Mouse (Mus musculus) kidney, postnatal 0 days (tissue): ENCODE results near the gene Pim2. TPM values are rescaled to one million over a fixed set of nuclear protein-coding genes. Genes with fewer than 3 reads are reported as not detected.
"Not testable (repeated sequence)": the region's sequence is repeated elsewhere in the genome, so short reads cannot be mapped to it uniquely, and the experiment has no call there.

Source experiments
- ATAC-seq: fragments of 200-750 bp; cut with Nextera tagmentation; replicated peaks from 2 replicates; pipeline ENCODE4 v1.8.0; 2017; ENCODE audit warnings: low read depth, moderate number of reproducible peaks, moderate TSS enrichment, moderate library complexity; ENCODE audit not compliant: low FRiP score
- DNase-seq: peaks from one replicate; pipeline ENCODE4 v3.0.0-alpha.2; 2016; ENCODE audit warnings: low spot score
- H3K27ac ChIP-seq: fragments of 300-500 bp; sonication (generic); 2 replicates; pipeline ENCODE4 v1.5.1; 2014; ENCODE audit warnings: mild to moderate bottlenecking
- H3K27me3 ChIP-seq: fragments of 300-500 bp; sonication (generic); 2 replicates; pipeline ENCODE4 v1.6.1; 2014; ENCODE audit warnings: low read length, mixed read lengths; ENCODE audit not compliant: insufficient read depth
- H3K36me3 ChIP-seq: fragments of 300-500 bp; sonication (generic); 2 replicates; pipeline ENCODE4 v1.6.1; 2014; ENCODE audit warnings: low read length, mixed read lengths; ENCODE audit not compliant: insufficient read depth
- H3K4me1 ChIP-seq: fragments of 300-500 bp; sonication (generic); replicated peaks from 2 replicates; pipeline ENCODE4 v1.6.1; 2014; ENCODE audit warnings: antibody characterized with exemption, low read length, mixed read lengths; ENCODE audit not compliant: insufficient read depth
- H3K4me2 ChIP-seq: fragments of 300-500 bp; sonication (generic); 2 replicates; pipeline ENCODE4 v1.6.1; 2014; ENCODE audit warnings: mild to moderate bottlenecking, low read length, moderate library complexity, mixed read lengths
- H3K4me3 ChIP-seq: fragments of 300-500 bp; sonication (generic); replicated peaks from 2 replicates; pipeline ENCODE4 v1.5.1; 2014; ENCODE audit warnings: low read depth, low read length
- H3K9ac ChIP-seq: fragments of 300-500 bp; sonication (generic); 2 replicates; pipeline ENCODE4 v1.6.1; 2014; ENCODE audit warnings: low read depth, low read length
- H3K9me3 ChIP-seq: fragments of 300-500 bp; sonication (generic); replicated peaks from 2 replicates; pipeline ENCODE4 v1.6.1; 2016; ENCODE audit warnings: low read length, inconsistent platforms, mixed read lengths
- CTCF ChIP-seq: IDR thresholded peaks from 2 replicates; pipeline ENCODE4 v1.5.1; 2016; ENCODE audit warnings: antibody characterized with exemption, low read depth, mild to moderate bottlenecking, moderate library complexity
- WGBS: fragments of 180-500 bp; shearing (Covaris S2); extraction: QIAGEN DNeasy Blood & Tissue Kit; methylation state at CpG from one replicate; pipeline ENCODE4 v1.1.7; 2014; 5-methylcytosine and 5-hydroxymethylcytosine counted together
- polyA plus RNA-seq: library from polyadenylated mRNA; unstranded; fragments of >200 nt; fragmentation: Nextera tagmentation; extraction: Ambion mirVana; gene quantifications from 2 replicates; pipeline ENCODE4 v1.2.1, GENCODE M21; 2015

The Pim2 gene
- polyA plus RNA-seq, 1 experiment from 2014 or later: 6.2 TPM

DNA sequence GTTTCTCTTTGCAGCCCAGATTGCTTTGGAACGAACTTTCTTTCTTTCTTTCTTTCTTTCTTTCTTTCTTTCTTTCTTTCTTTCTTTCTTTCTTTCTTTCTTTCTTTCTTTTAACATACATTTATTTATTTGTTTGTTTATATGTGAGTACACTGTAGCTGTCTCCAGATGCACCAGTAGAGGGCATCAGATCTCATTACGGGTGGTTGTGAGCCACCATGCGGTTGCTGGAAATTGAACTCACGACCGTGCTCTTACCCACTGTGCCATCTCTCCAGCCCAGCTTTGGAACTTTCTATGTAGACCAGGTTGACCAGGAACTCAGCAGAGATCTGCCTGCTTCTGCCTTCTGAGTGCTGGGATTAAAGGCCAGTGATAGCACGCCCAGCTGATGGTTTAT, 39.9 kb downstream of the Pim2 start:
- H3K4me2 ChIP-seq, H3K27me3 ChIP-seq, H3K4me3 ChIP-seq, H3K9me3 ChIP-seq, DNase-seq, H3K36me3 ChIP-seq, H3K4me1 ChIP-seq, H3K27ac ChIP-seq, H3K9ac ChIP-seq, ATAC-seq: not testable (repeated sequence)
- 73% methylated on average over 6 of the region's 6 CpGs for WGBS
- peak; percentile 18; the same call in 1 of the 2 replicates for TF ChIP-seq CTCF

GRCm38 (mm10) chrX:7919601-7920383, 41.7 kb downstream of the Pim2 start, which contains the start of gene Pcsk1n:
Pcsk1n (plus strand) TSS chrX:7919822.
- DNase-seq (no peak), ATAC-seq (no peak)
- Histone ChIP-seq H3K9me3 (no peaks in the 10 kb centered on the region), H3K36me3 (no peaks in the 10 kb centered on the region), H3K4me2 (peak within 1 kb of the TSS; percentile 27; the same call in 1 of the 2 replicates), H3K4me1 (no peaks in the 10 kb centered on the region), H3K9ac (no peak within 1 kb of the TSS), H3K27me3 (peaks cover 14% of the 10 kb centered on the region; the same call in 1 of the 2 replicates), H3K27ac (no peak within 1 kb of the TSS), H3K4me3 (0 out of 2 replicates have a peak within 1 kb of the TSS, but pooled peaks have one; percentile 9)
- WGBS: 26% methylated on average over 40 of the region's 40 CpGs
- no peak for TF ChIP-seq CTCF

DNA sequence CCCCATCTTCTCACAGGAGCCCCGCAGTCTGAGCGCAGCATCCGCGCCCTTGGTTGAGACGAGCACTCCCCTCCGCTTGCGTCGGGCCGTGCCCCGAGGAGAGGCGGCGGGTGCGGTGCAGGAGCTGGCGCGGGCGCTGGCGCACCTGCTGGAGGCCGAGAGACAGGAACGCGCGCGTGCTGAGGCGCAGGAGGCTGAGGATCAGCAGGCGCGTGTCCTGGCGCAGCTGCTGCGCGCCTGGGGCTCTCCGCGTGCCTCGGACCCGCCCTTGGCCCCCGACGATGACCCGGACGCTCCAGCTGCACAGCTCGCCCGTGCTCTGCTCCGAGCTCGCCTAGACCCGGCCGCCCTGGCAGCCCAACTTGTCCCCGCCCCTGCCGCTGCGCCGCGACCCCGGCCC, 44.0 kb downstream of the Pim2 start:
- ATAC-seq (no peak), DNase-seq (no peak)
- peak overlapping the region; percentile 16; the same call in 1 of the 2 replicates for H3K4me3 ChIP-seq
- peak overlapping the region; percentile 38 for H3K4me2 ChIP-seq
- H3K27me3 ChIP-seq: peaks cover 14% of the 10 kb centered on the region; the same call in 1 of the 2 replicates
- no peaks in the 10 kb centered on the region for H3K9me3 ChIP-seq
- 19% methylated on average over 44 of the region's 48 CpGs for WGBS
- H3K27ac ChIP-seq: no peak overlapping the region
- no peak overlapping the region for H3K9ac ChIP-seq
- TF ChIP-seq CTCF: no peak
- H3K4me1 ChIP-seq: no peaks in the 10 kb centered on the region
- H3K36me3 ChIP-seq: no peaks in the 10 kb centered on the region

DNA sequence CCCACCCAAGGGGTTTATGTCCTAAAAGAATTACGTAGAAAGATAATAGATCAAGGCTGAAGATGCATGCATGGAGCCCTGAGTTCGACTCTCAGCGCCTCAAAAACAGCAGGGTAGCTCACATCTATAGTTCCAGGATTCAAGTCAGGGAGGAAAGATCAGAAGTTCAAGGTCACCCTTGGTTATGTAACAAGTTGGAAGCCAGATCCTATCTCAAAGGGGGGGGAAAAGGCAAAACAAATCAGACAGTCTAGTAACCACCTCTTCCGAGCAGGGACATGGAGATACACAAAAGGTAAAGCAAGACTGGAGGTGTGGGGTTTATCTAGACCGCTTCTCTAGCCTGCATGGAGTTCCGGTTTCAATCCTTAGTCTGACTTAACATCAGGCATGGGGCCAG, 48.2 kb downstream of the Pim2 start:
- Histone ChIP-seq H3K4me3 (no peak overlapping the region), H3K4me2 (no peak overlapping the region), H3K9ac (no peak overlapping the region), H3K36me3 (no peaks in the 10 kb centered on the region), H3K27ac (no peak overlapping the region), H3K9me3 (no peaks in the 10 kb centered on the region), H3K27me3 (peaks cover 13% of the 10 kb centered on the region; the same call in 1 of the 2 replicates), H3K4me1 (no peaks in the 10 kb centered on the region)
- 70% methylated on average over 6 of the region's 6 CpGs for WGBS
- no peak for ATAC-seq
- no peak for DNase-seq
- TF ChIP-seq CTCF: no peak

DNA sequence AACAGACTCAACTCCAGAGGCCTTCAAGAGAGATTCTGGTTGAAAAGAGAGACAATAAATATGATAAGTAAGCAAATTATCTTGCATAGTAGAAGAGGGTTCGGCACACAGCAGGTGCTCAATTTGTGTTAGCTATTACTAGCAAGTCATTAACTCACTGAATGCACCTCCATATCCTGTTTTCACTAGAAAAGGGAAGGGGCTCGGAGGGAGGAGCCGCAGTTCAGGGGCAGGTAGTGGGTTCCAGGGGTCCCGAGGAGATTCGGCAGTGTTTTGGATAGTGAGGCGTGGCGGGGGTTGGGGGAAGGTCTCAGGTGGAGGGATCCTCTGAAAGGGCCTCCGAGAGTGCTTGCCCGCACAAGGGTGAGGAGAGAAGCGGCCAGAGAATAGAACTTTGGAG, 49.1 kb downstream of the Pim2 start:
- no peaks in the 10 kb centered on the region for H3K9me3 ChIP-seq
- DNase-seq (no peak), ATAC-seq (no peak)
- WGBS: 37% methylated on average over 10 of the region's 10 CpGs
- no peak overlapping the region for H3K4me2 ChIP-seq
- H3K4me1 ChIP-seq: no peaks in the 10 kb centered on the region
- H3K9ac ChIP-seq: no peak overlapping the region
- no peaks in the 10 kb centered on the region for H3K36me3 ChIP-seq
- H3K27me3 ChIP-seq: 0 out of 2 replicates have a peak, but pooled peaks cover 6% of the 10 kb centered on the region
- no peak overlapping the region for H3K4me3 ChIP-seq
- TF ChIP-seq CTCF: no peak
- no peak overlapping the region for H3K27ac ChIP-seq

- no peak within 1 kb of the TSS for H3K4me2 ChIP-seq
- no peak for TF ChIP-seq CTCF
- ATAC-seq (0 out of 2 replicates have a peak, but pooled peaks have one; percentile 46), DNase-seq (no peak)
- 0 out of 2 replicates have a peak, but pooled peaks cover 3% of the 10 kb centered on the region for H3K27me3 ChIP-seq
- H3K4me1 ChIP-seq: no peaks in the 10 kb centered on the region
- WGBS: 22% methylated on average over 19 of the region's 19 CpGs
- no peak within 1 kb of the TSS for H3K27ac ChIP-seq
- H3K4me3 ChIP-seq: no peak within 1 kb of the TSS
- no peaks in the 10 kb centered on the region for H3K9me3 ChIP-seq
- no peak within 1 kb of the TSS for H3K9ac ChIP-seq
- no peaks in the 10 kb centered on the region for H3K36me3 ChIP-seq
Measured at GRCm38 (mm10) chrX:7928270-7928790, 50.3 kb downstream of the Pim2 start, which contains the start of gene Eras. Eras (minus strand) TSS chrX:7928607.

Other genes with a start within 250 kb of the Pim2 start
- 1.3 and 1.4 TPM in 2 replicates for gene Syp, start 239.8 kb upstream of the Pim2 start, polyA plus RNA-seq
- 9.5 and 9.7 TPM in 2 replicates for gene Prickle3, start 221.0 kb upstream of the Pim2 start, polyA plus RNA-seq
- gene Plp2, start 206.9 kb upstream of the Pim2 start, polyA plus RNA-seq: 142 and 153 TPM in 2 replicates
- gene Magix, start 197.0 kb upstream of the Pim2 start, polyA plus RNA-seq: 1.5 and 2.3 TPM in 2 replicates
- gene Gpkow, start 181.1 kb upstream of the Pim2 start, polyA plus RNA-seq: 32.7 and 36.2 TPM in 2 replicates
- 39.6 and 40.6 TPM in 2 replicates for gene Wdr45, start 163.9 kb upstream of the Pim2 start, polyA plus RNA-seq
- gene Gm45208, start 156.0 kb upstream of the Pim2 start, polyA plus RNA-seq: 0.30 TPM in 1 of 2 replicates, not detected in the other
- 40.9 and 41.6 TPM in 2 replicates for gene Praf2, start 149.8 kb upstream of the Pim2 start, polyA plus RNA-seq
- 16.8 and 17.4 TPM in 2 replicates for gene Ccdc120, start 127.4 kb upstream of the Pim2 start, polyA plus RNA-seq
- gene Tfe3, start 115.7 kb upstream of the Pim2 start, polyA plus RNA-seq: 22.9 and 24.1 TPM in 2 replicates
- gene Gripap1, start 88.5 kb upstream of the Pim2 start, polyA plus RNA-seq: 29.6 and 30.1 TPM in 2 replicates
- 0.68 and 0.83 TPM in 2 replicates for gene Kcnd1, start 56.0 kb upstream of the Pim2 start, polyA plus RNA-seq
- gene Otud5, start 36.9 kb upstream of the Pim2 start, polyA plus RNA-seq: 31.8 and 36.8 TPM in 2 replicates
- gene Slc35a2, start 5.8 kb downstream of the Pim2 start, polyA plus RNA-seq: 25.9 and 32.5 TPM in 2 replicates
- 99.7 and 108 TPM in 2 replicates for gene Pqbp1, start 21.0 kb downstream of the Pim2 start, polyA plus RNA-seq
- 140 and 145 TPM in 2 replicates for gene Timm17b, start 21.1 kb downstream of the Pim2 start, polyA plus RNA-seq
- not detected in 2 replicates for gene Gm10491, start 29.6 kb downstream of the Pim2 start, polyA plus RNA-seq
- gene Gm10490, start 31.3 kb downstream of the Pim2 start, polyA plus RNA-seq: not detected in 2 replicates
- gene Pcsk1n, start 41.6 kb downstream of the Pim2 start, polyA plus RNA-seq: 0.41 and 0.59 TPM in 2 replicates
- gene Eras, start 50.3 kb downstream of the Pim2 start, polyA plus RNA-seq: not detected in 2 replicates
- gene Hdac6, start 69.6 kb downstream of the Pim2 start, polyA plus RNA-seq: 39.4 and 44.4 TPM in 2 replicates
- 0.08 and 0.09 TPM in 2 replicates for gene Gata1, start 99.8 kb downstream of the Pim2 start, polyA plus RNA-seq
- 3.1 and 3.2 TPM in 2 replicates for gene Glod5, start 140.2 kb downstream of the Pim2 start, polyA plus RNA-seq
- 32.5 and 34.1 TPM in 2 replicates for gene Suv39h1, start 196.5 kb downstream of the Pim2 start, polyA plus RNA-seq
- gene Was, start 212.2 kb downstream of the Pim2 start, polyA plus RNA-seq: 0.16 and 0.28 TPM in 2 replicates